Mouse (Mus musculus) hindbrain, embryonic 14.5 days (tissue): Measurements from ENCODE around the gene Rftn1. TPM values are rescaled to one million over a fixed set of nuclear protein-coding genes. Genes with fewer than 3 reads are reported as not detected.

Experiments used
- ATAC-seq: fragments of 200-750 bp; cut with Nextera tagmentation; 2 replicates; pipeline ENCODE4 v1.8.0; 2017; ENCODE audit warnings: moderate number of reproducible peaks, mild to moderate bottlenecking, moderate TSS enrichment, moderate library complexity; ENCODE audit not compliant: low FRiP score
- DNase-seq: peaks from one replicate; pipeline ENCODE4 v3.0.0-alpha.2; 2015; ENCODE audit warnings: low spot score
- H3K27ac ChIP-seq: fragments of 300-500 bp; sonication (generic); 2 replicates; pipeline ENCODE4 v1.5.1; 2014; ENCODE audit warnings: mild to moderate bottlenecking, moderate library complexity
- H3K27me3 ChIP-seq: fragments of 300-500 bp; sonication (generic); 2 replicates; pipeline ENCODE4 v1.6.1; 2014; ENCODE audit warnings: mild to moderate bottlenecking, low read length, mixed read lengths; ENCODE audit not compliant: control insufficient read depth, insufficient read depth
- H3K36me3 ChIP-seq: fragments of 300-500 bp; sonication (generic); replicated peaks from 2 replicates; pipeline ENCODE4 v1.6.1; 2014; ENCODE audit not compliant: control insufficient read depth, insufficient read depth
- H3K4me1 ChIP-seq: fragments of 300-500 bp; sonication (generic); replicated peaks from 2 replicates; pipeline ENCODE4 v1.6.1; 2014; ENCODE audit warnings: antibody characterized with exemption, low read length, mixed read lengths; ENCODE audit not compliant: control insufficient read depth, insufficient read depth
- H3K4me2 ChIP-seq: fragments of 300-500 bp; sonication (generic); replicated peaks from 2 replicates; pipeline ENCODE4 v1.6.1; 2014; ENCODE audit warnings: mild to moderate bottlenecking, moderate library complexity
- H3K4me3 ChIP-seq: fragments of 300-500 bp; sonication (generic); replicated peaks from 2 replicates; pipeline ENCODE4 v1.5.1; 2014; ENCODE audit warnings: mild to moderate bottlenecking, low read length
- H3K9ac ChIP-seq: fragments of 300-500 bp; sonication (generic); 2 replicates; pipeline ENCODE4 v1.6.1; 2014
- H3K9me3 ChIP-seq: fragments of 300-500 bp; sonication (generic); 2 replicates; pipeline ENCODE4 v1.6.1; 2016; ENCODE audit warnings: low read length; ENCODE audit not compliant: control insufficient read depth
- WGBS: fragments of 180-500 bp; shearing (Covaris S2); extraction: QIAGEN DNeasy Blood & Tissue Kit; methylation state at CpG from one replicate; pipeline ENCODE4 v1.1.7; 2014; 5-methylcytosine and 5-hydroxymethylcytosine counted together
- polyA plus RNA-seq: library from polyadenylated mRNA; unstranded; fragments of >200 nt; fragmentation: Nextera tagmentation; extraction: Ambion mirVana; gene quantifications from 2 replicates; pipeline ENCODE4 v1.2.1, GENCODE M21; 2014

The Rftn1 gene
- polyA plus RNA-seq, 1 experiment from 2014 or later, result 21.0 TPM

DNA sequence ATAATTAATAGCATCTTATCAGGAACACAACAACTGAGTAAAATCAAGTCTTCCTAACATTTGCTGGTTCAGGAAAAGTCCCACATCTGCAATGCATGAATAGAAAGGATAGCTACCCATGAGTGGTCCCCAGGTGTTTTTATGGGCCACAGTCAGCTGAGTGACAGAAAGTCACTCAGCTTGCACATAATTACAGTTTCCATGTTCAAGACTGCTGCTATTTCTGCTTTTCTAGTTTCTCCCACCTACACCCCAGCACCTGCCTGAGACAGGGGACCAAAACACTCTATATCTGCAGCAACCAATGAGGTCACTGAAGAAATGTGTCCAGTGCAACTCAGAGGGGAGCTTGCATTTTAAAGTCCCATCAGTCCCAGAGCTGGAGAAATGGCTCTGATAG lies 95.9 kb downstream of the Rftn1 start:
- no peaks in the 10 kb centered on the region for H3K27me3 ChIP-seq
- no peak for ATAC-seq
- no peak overlapping the region for H3K4me2 ChIP-seq
- no peak overlapping the region for H3K27ac ChIP-seq
- H3K9ac ChIP-seq, result no peak overlapping the region
- peaks cover 1% of the 10 kb centered on the region; the same call in 1 of the 2 replicates for H3K4me1 ChIP-seq
- H3K4me3 ChIP-seq, result no peak overlapping the region
- H3K9me3 ChIP-seq, result no peaks in the 10 kb centered on the region
- no peak for DNase-seq
- no peaks in the 10 kb centered on the region for H3K36me3 ChIP-seq

DNA sequence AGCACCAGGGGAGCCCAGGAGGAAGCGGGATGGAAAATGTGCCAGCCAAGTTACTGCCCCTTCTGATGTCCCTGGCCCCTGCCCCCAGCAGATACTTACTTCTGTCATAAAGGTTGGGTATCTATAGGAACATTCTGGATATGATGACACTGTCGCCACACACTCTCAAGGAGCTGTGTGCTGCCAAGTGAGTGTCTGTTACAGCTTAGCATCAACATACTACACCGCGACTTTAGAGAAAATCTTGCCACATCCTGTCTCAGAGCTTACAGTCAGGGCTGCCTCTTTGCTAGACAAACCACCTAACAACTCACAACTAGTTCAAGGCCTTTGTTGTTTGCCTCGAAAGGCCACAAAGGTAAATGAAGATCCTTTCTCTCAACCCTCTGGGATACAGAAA lies 96.4 kb downstream of the Rftn1 start:
- no peaks in the 10 kb centered on the region for H3K9me3 ChIP-seq
- no peaks in the 10 kb centered on the region for H3K27me3 ChIP-seq
- no peak overlapping the region for H3K4me3 ChIP-seq
- no peaks in the 10 kb centered on the region for H3K4me1 ChIP-seq
- H3K4me2 ChIP-seq, result no peak overlapping the region
- H3K27ac ChIP-seq, result no peak overlapping the region
- no peak overlapping the region for H3K9ac ChIP-seq
- ATAC-seq (no peak), DNase-seq (no peak)
- whole genome bisulfite sequencing, result 83% methylated on average over 5 of the region's 5 CpGs
- no peaks in the 10 kb centered on the region for H3K36me3 ChIP-seq

DNA sequence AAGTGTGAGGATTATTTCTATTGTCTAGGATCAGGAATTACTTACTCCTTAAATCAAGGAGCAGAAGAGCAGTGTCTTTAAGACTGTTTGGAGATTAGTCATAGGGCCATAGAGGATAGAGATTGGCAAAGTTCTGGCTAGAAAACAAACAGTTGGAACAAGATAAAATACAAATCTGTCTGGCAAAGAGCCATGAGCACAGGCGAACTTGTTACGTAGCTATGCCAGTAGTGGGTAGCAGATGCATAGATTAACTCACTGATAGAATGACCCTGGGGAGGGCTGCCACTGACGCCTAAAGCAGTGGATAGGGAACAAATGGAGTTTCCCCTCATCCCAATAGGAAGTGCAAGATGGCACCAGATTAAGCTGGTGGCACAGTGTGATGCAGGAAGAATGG lies 97.1 kb downstream of the Rftn1 start:
- H3K27me3 ChIP-seq, result no peaks in the 10 kb centered on the region
- no peaks in the 10 kb centered on the region for H3K4me1 ChIP-seq
- ATAC-seq (no peak), DNase-seq (no peak)
- no peak overlapping the region for H3K4me2 ChIP-seq
- 38% methylated on average over 3 of the region's 3 CpGs for WGBS
- H3K9ac ChIP-seq, result no peak overlapping the region
- no peak overlapping the region for H3K4me3 ChIP-seq
- no peaks in the 10 kb centered on the region for H3K36me3 ChIP-seq
- no peak overlapping the region for H3K27ac ChIP-seq
- no peaks in the 10 kb centered on the region for H3K9me3 ChIP-seq

DNA sequence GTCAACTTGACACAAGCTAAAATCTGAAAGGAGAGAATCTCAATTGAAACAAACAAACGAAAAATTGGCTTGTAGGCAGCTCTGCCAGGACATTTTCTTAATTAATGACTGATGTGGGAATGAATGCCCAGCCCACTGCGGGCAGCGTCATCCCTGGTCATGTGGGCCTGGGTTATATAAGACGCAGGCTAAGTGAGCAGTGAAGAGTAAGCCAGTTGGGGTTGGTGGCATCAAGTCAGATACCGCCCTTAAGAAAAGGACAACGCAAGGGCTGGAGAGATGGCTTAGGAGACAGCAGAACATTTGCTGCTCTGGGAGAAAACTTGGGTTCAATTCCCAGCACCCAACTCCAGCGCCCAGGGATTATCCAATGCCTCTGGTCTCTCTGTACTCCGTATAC lies 97.6 kb downstream of the Rftn1 start:
- 89% methylated on average over 8 of the region's 8 CpGs for WGBS
- no peak for ATAC-seq

DNA sequence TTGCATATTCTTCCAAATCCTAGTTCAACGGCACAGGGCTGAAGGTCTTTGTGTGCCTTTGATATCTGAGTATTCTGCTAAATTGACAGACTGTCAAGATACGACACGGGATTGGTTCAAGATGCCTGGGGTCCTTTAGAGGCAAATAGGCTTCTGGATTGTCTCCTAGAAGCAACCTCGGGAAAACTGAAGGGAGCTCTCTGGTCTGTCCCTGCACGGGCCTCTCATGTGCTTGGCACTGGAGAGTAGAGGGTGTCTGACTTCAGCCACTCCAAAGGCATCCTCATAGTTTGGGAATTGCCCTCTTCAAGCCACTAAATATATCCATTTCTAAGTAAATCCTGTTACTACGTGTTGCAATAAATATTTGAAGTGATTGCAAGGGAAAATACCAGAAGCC lies 98.6 kb downstream of the Rftn1 start:
- H3K27me3 ChIP-seq, result no peaks in the 10 kb centered on the region
- WGBS, result 70% methylated on average over 6 of the region's 6 CpGs
- no peak for DNase-seq
- no peaks in the 10 kb centered on the region for H3K4me1 ChIP-seq
- ATAC-seq, result no peak
- H3K36me3 ChIP-seq, result no peaks in the 10 kb centered on the region
- no peak overlapping the region for H3K4me3 ChIP-seq
- no peak overlapping the region for H3K9ac ChIP-seq
- H3K9me3 ChIP-seq, result no peaks in the 10 kb centered on the region
- H3K4me2 ChIP-seq, result no peak overlapping the region
- H3K27ac ChIP-seq, result no peak overlapping the region

More for the DNA sequence above, 97.6 kb downstream of the Rftn1 start:
- H3K4me3 ChIP-seq, result no peak overlapping the region
- H3K9me3 ChIP-seq, result no peaks in the 10 kb centered on the region
- H3K9ac ChIP-seq, result no peak overlapping the region
- H3K27ac ChIP-seq, result no peak overlapping the region
- H3K4me1 ChIP-seq, result no peaks in the 10 kb centered on the region
- H3K27me3 ChIP-seq, result no peaks in the 10 kb centered on the region
- no peaks in the 10 kb centered on the region for H3K36me3 ChIP-seq
- H3K4me2 ChIP-seq, result no peak overlapping the region
- DNase-seq, result no peak

DNA sequence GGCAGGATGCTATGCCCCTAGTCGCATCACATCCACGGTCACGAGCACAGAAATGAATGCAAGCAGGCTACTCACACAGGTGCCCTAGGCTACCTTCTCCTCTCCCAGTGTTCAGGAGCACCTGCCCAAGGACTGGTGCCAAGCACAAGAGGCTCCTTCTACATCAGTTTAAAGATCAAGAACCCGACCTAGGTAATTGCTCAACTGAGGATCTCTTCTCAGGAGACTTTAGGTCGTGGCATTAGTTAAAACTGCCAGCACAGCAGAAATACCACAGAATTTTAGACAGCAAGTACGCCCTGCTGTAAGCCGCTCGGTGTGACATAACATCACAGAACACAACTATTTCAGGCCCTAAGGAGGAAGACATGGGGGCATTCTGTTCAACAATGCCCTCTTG lies 100.7 kb downstream of the Rftn1 start:
- H3K4me2 ChIP-seq, result no peak overlapping the region
- H3K36me3 ChIP-seq, result no peaks in the 10 kb centered on the region
- 87% methylated on average over 8 of the region's 8 CpGs for WGBS
- no peak overlapping the region for H3K4me3 ChIP-seq
- no peaks in the 10 kb centered on the region for H3K27me3 ChIP-seq
- no peak overlapping the region for H3K27ac ChIP-seq
- no peaks in the 10 kb centered on the region for H3K4me1 ChIP-seq
- ATAC-seq, result no peak
- H3K9ac ChIP-seq, result no peak overlapping the region
- no peaks in the 10 kb centered on the region for H3K9me3 ChIP-seq
- DNase-seq, result no peak

DNA sequence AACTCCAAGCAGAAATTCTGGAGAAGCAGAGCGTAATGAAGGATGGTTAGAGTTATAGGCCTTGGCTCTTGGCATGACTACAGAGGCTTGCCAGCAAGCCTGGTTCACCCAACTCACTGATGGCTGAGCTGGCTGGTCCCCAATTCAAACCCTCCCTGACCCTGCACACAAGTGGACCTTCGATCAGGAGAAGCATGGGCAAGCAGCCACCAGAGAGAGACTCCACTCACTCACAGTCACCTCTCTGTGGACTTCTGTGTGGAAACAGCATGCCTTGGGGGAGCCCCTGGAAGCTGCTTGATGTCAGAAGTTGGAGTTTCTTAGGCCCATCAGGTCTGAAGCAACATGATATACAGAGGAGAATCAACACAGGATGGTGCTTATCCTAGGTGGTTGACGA lies 102.4 kb downstream of the Rftn1 start:
- Histone ChIP-seq H3K27ac (no peak overlapping the region), H3K27me3 (no peaks in the 10 kb centered on the region), H3K4me1 (no peaks in the 10 kb centered on the region), H3K9ac (no peak overlapping the region), H3K4me2 (no peak overlapping the region), H3K36me3 (no peaks in the 10 kb centered on the region), H3K4me3 (no peak overlapping the region), H3K9me3 (no peaks in the 10 kb centered on the region)
- WGBS, result 93% methylated on average over 3 of the region's 3 CpGs
- DNase-seq (no peak), ATAC-seq (no peak)

DNA sequence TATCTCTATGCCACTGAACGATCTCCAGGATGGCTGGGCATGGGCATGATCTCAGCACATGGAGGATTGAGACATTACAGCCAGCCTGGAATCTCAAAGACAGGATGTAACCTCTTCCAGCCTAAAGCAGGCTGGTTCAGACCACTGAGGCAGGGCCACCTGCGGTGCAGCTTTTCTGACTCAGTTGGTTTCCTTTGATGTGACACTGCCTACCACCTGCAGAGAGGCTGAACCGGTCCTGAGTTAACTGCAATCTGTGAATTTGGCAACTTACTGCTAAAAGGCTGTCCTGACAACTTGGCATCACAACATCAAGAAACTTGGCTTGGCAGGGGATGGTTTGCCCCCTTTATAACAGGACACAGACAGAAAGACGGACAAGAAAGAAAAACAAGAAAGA lies 103.6 kb downstream of the Rftn1 start:
- ATAC-seq (no peak), DNase-seq (no peak)
- 62% methylated on average over 4 of the region's 4 CpGs for WGBS
- Histone ChIP-seq H3K4me2 (no peak overlapping the region), H3K4me1 (no peaks in the 10 kb centered on the region), H3K4me3 (no peak overlapping the region), H3K36me3 (no peaks in the 10 kb centered on the region), H3K27me3 (no peaks in the 10 kb centered on the region), H3K27ac (no peak overlapping the region), H3K9me3 (no peaks in the 10 kb centered on the region), H3K9ac (no peak overlapping the region)

DNA sequence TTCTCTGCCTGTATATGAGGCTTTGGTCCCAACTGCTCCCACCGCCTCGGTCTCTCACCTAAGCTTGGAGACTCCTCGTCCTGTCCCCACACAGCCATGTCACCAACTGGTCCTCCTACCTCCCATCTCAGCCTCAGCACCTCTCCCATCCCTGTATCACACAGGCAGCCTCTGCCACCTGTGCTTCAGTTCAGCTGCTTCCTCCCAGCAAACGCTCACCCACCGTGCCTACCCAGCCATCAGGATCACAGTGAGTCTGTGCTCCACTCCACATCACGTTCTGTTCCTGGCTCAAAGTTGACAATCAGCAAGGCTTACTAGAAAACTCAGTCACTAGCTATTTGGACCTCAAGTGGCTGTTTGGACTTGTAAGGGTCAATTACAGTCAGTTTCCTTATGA lies 105.8 kb downstream of the Rftn1 start:
- Histone ChIP-seq H3K27ac (no peak overlapping the region), H3K27me3 (no peaks in the 10 kb centered on the region), H3K36me3 (no peaks in the 10 kb centered on the region), H3K9ac (no peak overlapping the region), H3K4me1 (no peaks in the 10 kb centered on the region), H3K9me3 (no peaks in the 10 kb centered on the region), H3K4me3 (no peak overlapping the region), H3K4me2 (no peak overlapping the region)
- ATAC-seq (no peak), DNase-seq (no peak)
- 92% methylated on average over 6 of the region's 6 CpGs for WGBS

DNA sequence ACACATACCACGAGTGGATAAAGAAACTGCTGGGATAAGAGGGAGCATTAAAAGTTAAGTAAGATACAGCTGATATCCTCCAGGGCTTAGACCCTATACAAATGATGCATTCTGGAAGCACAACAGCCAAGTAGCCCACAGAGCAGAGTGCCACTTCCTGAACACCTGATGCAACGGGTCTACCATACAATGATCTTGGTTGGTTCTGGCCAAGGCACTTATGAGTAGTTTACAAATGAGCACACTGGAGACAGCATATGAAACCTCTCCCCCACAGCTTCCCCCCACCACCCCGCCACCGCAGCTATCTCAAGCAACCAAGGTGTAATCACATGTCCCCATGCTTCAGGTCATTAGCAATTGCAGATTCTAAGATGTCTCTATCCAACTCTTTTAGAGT lies 106.5 kb downstream of the Rftn1 start:
- H3K36me3 ChIP-seq, result no peaks in the 10 kb centered on the region
- H3K27me3 ChIP-seq, result no peaks in the 10 kb centered on the region
- H3K4me3 ChIP-seq, result no peak overlapping the region
- ATAC-seq (no peak), DNase-seq (no peak)
- no peak overlapping the region for H3K9ac ChIP-seq
- no peak overlapping the region for H3K4me2 ChIP-seq
- H3K9me3 ChIP-seq, result no peaks in the 10 kb centered on the region
- H3K27ac ChIP-seq, result no peak overlapping the region
- H3K4me1 ChIP-seq, result no peaks in the 10 kb centered on the region
- 89% methylated on average over 4 of the region's 4 CpGs for WGBS
